Mouse (Mus musculus) CH12.LX (cell line): ENCODE measurements around the gene Ergic1. TPM values are rescaled to one million over a fixed set of nuclear protein-coding genes. Genes with fewer than 3 reads are reported as not detected.

ENCODE experiments used
- DNase-seq: peaks from one replicate; pipeline ENCODE4 v3.0.0-alpha.2; 2013; ENCODE audit errors: extremely low read depth
- H3K27ac ChIP-seq: 2 replicates; pipeline ENCODE4 v1.5.1; 2012; ENCODE audit warnings: low read depth, mild to moderate bottlenecking, control low read depth, moderate library complexity; ENCODE audit not compliant: insufficient read depth
- H3K27me3 ChIP-seq: replicated peaks from 2 replicates; pipeline ENCODE3; 2012; ENCODE audit warnings: inconsistent platforms
- H3K36me3 ChIP-seq, 2 experiments: replicated peaks in 1 of 2; 2 replicates each; pipeline versions ENCODE3 to v1.6.1; 2012; ENCODE audit warnings: inconsistent platforms in 1 of 2, low read length in 1 of 2, mild to moderate bottlenecking in 1 of 2, mixed read lengths in 1 of 2, moderate library complexity in 1 of 2; ENCODE audit not compliant: control insufficient read depth in 1 of 2, insufficient read depth in 1 of 2
- H3K4me1 ChIP-seq, 2 experiments: 2 replicates each; pipeline ENCODE4 v1.6.1; 2012; ENCODE audit warnings: inconsistent platforms in 1 of 2, moderate library complexity in 1 of 2; ENCODE audit not compliant: insufficient read depth in 2 of 2, control insufficient read depth in 1 of 2
- H3K4me2 ChIP-seq: 2 replicates; pipeline ENCODE4 v1.6.1; 2012; ENCODE audit warnings: low read depth, mild to moderate bottlenecking, control low read depth; ENCODE audit not compliant: poor library complexity, insufficient read depth, severe bottlenecking
- H3K4me3 ChIP-seq, 3 experiments: fragments of 150-350 bp in 1 of 3; sonication (generic) in 1 of 3; replicated peaks in 1 of 3; 2 replicates each; pipeline versions ENCODE3 to v1.5.1; 2011 to 2012; ENCODE audit warnings: low read depth in 2 of 3, low read length in 2 of 3, mild to moderate bottlenecking in 2 of 3, moderate library complexity in 2 of 3, control low read depth in 1 of 3, improper control_type of control experiment in 1 of 3, inconsistent platforms in 1 of 3, mixed read lengths in 1 of 3; ENCODE audit not compliant: poor library complexity in 1 of 3
- H3K79me2 ChIP-seq: replicated peaks from 2 replicates; pipeline ENCODE4 v1.6.1; 2012; ENCODE audit warnings: mild to moderate bottlenecking, moderate library complexity; ENCODE audit not compliant: control insufficient read depth, poor library complexity, insufficient read depth, severe bottlenecking; ENCODE audit errors: extremely low read depth
- H3K9ac ChIP-seq: 2 replicates; pipeline ENCODE4 v1.6.1; 2012; ENCODE audit warnings: low read depth, mild to moderate bottlenecking, control low read depth, moderate library complexity; ENCODE audit not compliant: insufficient read depth
- H3K9me3 ChIP-seq: replicated peaks from 2 replicates; pipeline ENCODE3; 2012; ENCODE audit warnings: low read length, inconsistent platforms, mixed read lengths
- ELF1 ChIP-seq: IDR thresholded peaks from 2 replicates; pipeline ENCODE4 v1.6.1; 2014; ENCODE audit warnings: low read depth, mild to moderate bottlenecking, inconsistent platforms, low read length, improper control_type of control experiment
- ETS1 ChIP-seq: conservative IDR thresholded peaks from 2 replicates; pipeline ENCODE4 v1.6.1; 2012; ENCODE audit warnings: low read depth, mild to moderate bottlenecking, inconsistent platforms, low read length, improper control_type of control experiment, moderate library complexity
- GABPA ChIP-seq: IDR thresholded peaks from 2 replicates; pipeline ENCODE4 v1.6.1; 2012; ENCODE audit warnings: low read depth, low read length, improper control_type of control experiment, inconsistent platforms; ENCODE audit not compliant: insufficient replicate concordance
- IRF4 ChIP-seq: IDR thresholded peaks from 2 replicates; pipeline ENCODE4 v1.6.1; 2014; ENCODE audit warnings: low read depth, mild to moderate bottlenecking, inconsistent platforms, low read length, improper control_type of control experiment
- JUN ChIP-seq: IDR thresholded peaks from 2 replicates; pipeline ENCODE4 v1.6.1; 2011; ENCODE audit warnings: low read depth, mild to moderate bottlenecking, low read length, improper control_type of control experiment, moderate library complexity; ENCODE audit not compliant: insufficient read depth
- JUND ChIP-seq: conservative IDR thresholded peaks from 2 replicates; pipeline ENCODE4 v1.6.1; 2011; ENCODE audit warnings: low read depth, low read length, improper control_type of control experiment
- MEF2A ChIP-seq: IDR thresholded peaks from 2 replicates; pipeline ENCODE4 v1.6.1; 2014; ENCODE audit warnings: low read depth, mild to moderate bottlenecking, inconsistent platforms, low read length, improper control_type of control experiment, borderline replicate concordance
- MXI1 ChIP-seq: IDR thresholded peaks from 2 replicates; pipeline ENCODE4 v1.6.1; 2011; ENCODE audit warnings: mild to moderate bottlenecking, low read depth, low read length, improper control_type of control experiment
- NRF1 ChIP-seq: IDR thresholded peaks from 2 replicates; pipeline ENCODE4 v1.6.1; 2014; ENCODE audit warnings: low read depth, mild to moderate bottlenecking, inconsistent platforms, low read length, improper control_type of control experiment, moderate library complexity
- RAD21 ChIP-seq: IDR thresholded peaks from 2 replicates; pipeline ENCODE4 v1.6.1; 2011; ENCODE audit warnings: low read depth, mild to moderate bottlenecking, low read length, improper control_type of control experiment, moderate library complexity
- SIN3A ChIP-seq: IDR thresholded peaks from 2 replicates; pipeline ENCODE4 v1.6.1; 2012; ENCODE audit warnings: low read length, improper control_type of control experiment, inconsistent platforms
- TCF12 ChIP-seq: IDR thresholded peaks from 2 replicates; pipeline ENCODE4 v1.6.1; 2014; ENCODE audit warnings: low read depth, mild to moderate bottlenecking, inconsistent platforms, low read length, improper control_type of control experiment
- UBTF ChIP-seq: IDR thresholded peaks from 2 replicates; pipeline ENCODE4 v1.6.1; 2012; ENCODE audit warnings: low read depth, mild to moderate bottlenecking, inconsistent platforms, low read length, improper control_type of control experiment, moderate library complexity
- USF1 ChIP-seq: IDR thresholded peaks from 2 replicates; pipeline ENCODE4 v1.6.1; 2014; ENCODE audit warnings: low read depth, mild to moderate bottlenecking, inconsistent platforms, low read length, improper control_type of control experiment
- ZMIZ1 ChIP-seq: IDR thresholded peaks from 2 replicates; pipeline ENCODE4 v1.6.1; 2012; ENCODE audit warnings: low read depth, mild to moderate bottlenecking, inconsistent platforms, low read length, improper control_type of control experiment
- dilution Hi-C: fragments of 300-500 bp; cut with MboI; formaldehyde crosslinking; loops from 2 replicates; pipeline ENCODE4 v1.14.3; 2020; ENCODE audit warnings: low sequenced_read_pairs; ENCODE audit not compliant: extremely low pct_unique_long_range_greater_than_20kb, extremely low pct_ligation_motif_present
- in situ Hi-C: fragments of 300-500 bp; cut with MboI; formaldehyde crosslinking; loops from 3 replicates; pipeline ENCODE4 v1.14.3; 2019; ENCODE audit warnings: low sequenced_read_pairs, low pct_ligation_motif_present, low pct_unique_long_range_greater_than_20kb, mixed read lengths
- polyA plus RNA-seq: library from polyadenylated mRNA; unstranded; fragments of >175 nt; gene quantifications from 2 replicates; pipeline ENCODE4 v1.2.1, GENCODE M21; 2012; ENCODE audit warnings: low read depth; ENCODE audit not compliant: insufficient read length
- total RNA-seq, 2 experiments: library from RNA; depleted of rRNA; stranded (reverse); fragments of 300-350 nt in 1 of 2; fragments of >200 nt in 1 of 2; gene quantifications; 2 replicates each; pipeline ENCODE4 v1.2.3; 2012 to 2014

The Ergic1 gene
- total and polyA plus RNA-seq, 3 experiments, result 93.5 to 142 (median 131) TPM

DNA sequence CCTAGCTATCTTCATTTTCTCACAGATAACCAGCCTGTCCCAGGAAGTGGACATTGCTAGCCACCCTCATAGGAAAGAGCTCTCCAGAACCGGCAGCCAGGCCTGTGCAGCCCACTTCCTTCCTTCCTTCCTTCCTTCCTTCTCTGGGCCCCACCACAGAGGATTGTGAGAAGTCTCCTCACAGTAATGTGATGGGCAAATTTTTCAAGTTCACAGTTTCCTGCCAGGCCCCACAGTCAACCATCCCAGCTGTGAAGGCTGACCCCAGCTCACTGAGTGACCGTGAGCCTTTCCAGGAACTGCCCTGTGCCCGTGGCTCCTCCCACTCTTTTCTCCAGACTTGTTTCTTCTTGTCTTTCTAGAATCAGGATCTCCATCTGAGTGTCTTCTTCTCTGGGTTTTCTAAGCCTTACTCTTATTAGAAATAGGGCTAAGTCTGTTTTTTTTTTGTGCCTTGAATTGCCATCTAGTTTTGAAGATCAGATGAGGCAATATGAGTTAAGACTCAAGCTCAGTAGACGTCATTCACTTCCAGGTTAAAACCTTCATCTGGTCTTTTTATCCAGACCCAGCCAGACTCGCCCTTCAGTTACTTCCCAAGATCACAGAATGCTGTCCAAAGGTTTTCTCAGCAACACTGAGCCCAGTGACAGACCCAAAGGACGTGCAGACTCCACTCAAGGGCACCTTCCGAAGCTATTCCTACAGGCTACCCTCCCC is 34.3 kb downstream of the Ergic1 start:
- H3K36me3 ChIP-seq, result peaks cover 8 to 76% of the 10 kb centered on the region in 2 experiments
- TF ChIP-seq ELF1, result peak; percentile 30; the same call in 1 of the 2 replicates
- no peak for TF ChIP-seq NRF1
- H3K9me3 ChIP-seq, result no peaks in the 10 kb centered on the region
- dilution Hi-C loops (no loop called here), in situ Hi-C loops (no loop called here)
- DNase-seq, result no peak
- H3K79me2 ChIP-seq, result no peaks in the 10 kb centered on the region; the same call in 1 of the 2 replicates
- H3K9ac ChIP-seq, result peak overlapping the region; percentile 1; the same call in 1 of the 2 replicates
- H3K4me2 ChIP-seq, result no peak overlapping the region
- no peaks in the 10 kb centered on the region for H3K27me3 ChIP-seq
- peaks cover 15 to 53% of the 10 kb centered on the region in 2 experiments for H3K4me1 ChIP-seq
- H3K27ac ChIP-seq, result peak overlapping the region; percentile 3; the same call in 1 of the 2 replicates
- H3K4me3 ChIP-seq, result no peak overlapping the region

DNA sequence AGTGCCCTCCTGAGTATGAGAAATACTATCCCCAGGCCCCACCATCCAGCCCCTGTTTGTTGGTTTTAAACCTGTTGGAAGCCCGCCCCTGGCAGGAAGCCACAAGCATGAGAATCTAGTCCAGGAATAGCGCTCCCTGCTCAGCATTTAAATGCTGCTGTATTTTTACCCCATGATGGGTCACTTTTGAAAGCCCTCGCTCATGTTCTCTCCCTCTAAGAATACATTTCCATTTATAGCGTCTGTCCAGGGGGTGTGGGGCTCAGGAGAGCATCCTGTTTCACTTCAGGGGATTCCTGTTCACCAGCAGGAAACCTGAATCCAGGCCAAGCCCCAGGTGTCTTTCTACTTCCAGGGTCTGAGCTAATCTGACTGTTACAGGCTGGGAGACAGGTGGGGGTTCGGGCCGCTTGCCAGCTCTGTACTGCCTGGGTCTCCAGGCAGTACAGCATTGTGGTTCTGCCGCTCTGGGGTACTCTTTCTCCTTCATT is 34.9 kb downstream of the Ergic1 start:
- no peaks in the 10 kb centered on the region for H3K9me3 ChIP-seq
- in situ Hi-C loops (no loop called here), dilution Hi-C loops (no loop called here)
- peaks cover 20 to 59% of the 10 kb centered on the region in 2 experiments for H3K4me1 ChIP-seq
- no peaks in the 10 kb centered on the region for H3K27me3 ChIP-seq
- H3K4me3 ChIP-seq, result no peak overlapping the region
- no peak for DNase-seq
- no peak overlapping the region for H3K4me2 ChIP-seq
- H3K79me2 ChIP-seq, result no peaks in the 10 kb centered on the region; the same call in 1 of the 2 replicates
- peaks cover 8 to 77% of the 10 kb centered on the region in 2 experiments for H3K36me3 ChIP-seq
- no peak overlapping the region for H3K27ac ChIP-seq
- no peak overlapping the region for H3K9ac ChIP-seq
- TF ChIP-seq JUND, result no peak
- no peak for TF ChIP-seq IRF4
- no peak for TF ChIP-seq MXI1
- no peak for TF ChIP-seq RAD21
- no peak for TF ChIP-seq JUN
- no peak for TF ChIP-seq GABPA
- TF ChIP-seq ETS1, result peak; percentile 29; the same call in 1 of the 2 replicates
- TF ChIP-seq MEF2A, result peak; percentile 87
- TF ChIP-seq TCF12, result no peak
- TF ChIP-seq ZMIZ1, result no peak
- TF ChIP-seq UBTF, result no peak
- TF ChIP-seq USF1, result no peak
- no peak for TF ChIP-seq SIN3A
